Mouse (Mus musculus) gastrocnemius, adult 2 months (tissue): ENCODE measurements around the gene Ttll12. TPM values are rescaled to one million over a fixed set of nuclear protein-coding genes. Genes with fewer than 3 reads are reported as not detected.

ENCODE experiments used
- DNase-seq: peaks from one replicate; pipeline ENCODE4 v3.0.0; 2022
- H3K27ac ChIP-seq: fragments of 200-600 bp; 2 replicates; pipeline ENCODE4 v1.8.1; 2022; ENCODE audit warnings: mild to moderate bottlenecking
- H3K4me3 ChIP-seq: fragments of 200-600 bp; 2 replicates; pipeline ENCODE4 v1.8.1; 2022; ENCODE audit warnings: mild to moderate bottlenecking, moderate library complexity
- CTCF ChIP-seq: fragments of 200-600 bp; IDR thresholded peaks from 2 replicates; pipeline ENCODE4 v1.8.1; 2022; ENCODE audit warnings: antibody characterized with exemption, mild to moderate bottlenecking, moderate library complexity
- intact Hi-C: fragments of 180-260 bp; cut with DNase I; formaldehyde crosslinking; loops from one replicate; pipeline ENCODE4 v1.15.1; 2025
- total RNA-seq, 2 experiments: library from RNA; stranded (reverse); gene quantifications; 2 replicates each; pipeline ENCODE4 v1.2.3; 2021

The Ttll12 gene
- total RNA-seq, 2 experiments from 2014 or later = 3.4 to 4.9 TPM

GRCm38 (mm10) chr15:83546029-83546428 is 48.9 kb downstream of the Ttll12 start:
- Histone ChIP-seq H3K27ac (no peak overlapping the region), H3K4me3 (no peak overlapping the region)
- DNase-seq = no peak
- no peak for TF ChIP-seq CTCF
- intact Hi-C loops = no loop called here

GRCm38 (mm10) chr15:83541647-83542287 is 53.2 kb downstream of the Ttll12 start:
- DNase-seq = peak; percentile 45
- H3K27ac ChIP-seq = peak overlapping the region; percentile 85; the same call in 1 of the 2 replicates
- no peak overlapping the region for H3K4me3 ChIP-seq
- intact Hi-C loops = no loop called here
- TF ChIP-seq CTCF = no peak

DNA sequence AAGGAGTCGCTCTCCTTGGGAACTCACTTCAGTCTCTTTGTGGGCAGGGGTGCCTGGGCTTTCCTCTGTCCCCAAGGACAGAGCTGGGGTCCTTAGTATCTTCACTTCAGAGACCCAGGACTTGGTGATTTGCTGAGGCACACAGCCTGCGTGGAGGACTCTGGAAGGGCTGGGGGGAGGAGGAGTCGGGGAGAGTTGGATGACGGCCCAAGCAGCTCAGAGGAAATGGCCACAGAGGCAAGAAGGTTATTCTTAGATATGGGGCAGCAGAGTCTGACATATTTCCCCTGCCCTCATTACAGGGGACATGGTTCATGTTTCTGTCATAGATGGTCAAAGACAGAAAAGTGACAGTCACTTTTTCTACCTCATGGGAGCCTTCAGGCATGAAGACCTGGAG is 55.1 kb downstream of the Ttll12 start:
- Histone ChIP-seq H3K4me3 (peak overlapping the region; percentile 58), H3K27ac (peak overlapping the region; percentile 85)
- intact Hi-C loops = no loop called here
- peak; percentile 88 for DNase-seq
- no peak for TF ChIP-seq CTCF

GRCm38 (mm10) chr15:83538855-83539254 is 56.1 kb downstream of the Ttll12 start:
- intact Hi-C loops = no loop called here
- TF ChIP-seq CTCF = no peak
- no peak overlapping the region for H3K4me3 ChIP-seq
- no peak for DNase-seq
- peak overlapping the region; percentile 85; the same call in 1 of the 2 replicates for H3K27ac ChIP-seq

- intact Hi-C loops = no loop called here
- peak overlapping the region; percentile 62 for H3K27ac ChIP-seq
- 0 out of 2 replicates have a peak overlapping the region, but pooled peaks have one; percentile 7 for H3K4me3 ChIP-seq
- no peak for TF ChIP-seq CTCF
- no peak for DNase-seq
These were observed 59.1 kb downstream of the Ttll12 start for GRCm38 (mm10) chr15:83535890-83536231.

GRCm38 (mm10) chr15:83534960-83535889 is 59.7 kb downstream of the Ttll12 start:
- no peak for TF ChIP-seq CTCF
- DNase-seq = no peak
- peak overlapping the region; percentile 74 for H3K27ac ChIP-seq

GRCm38 (mm10) chr15:83532606-83533005 is 62.4 kb downstream of the Ttll12 start:
- Histone ChIP-seq H3K4me3 (no peak overlapping the region), H3K27ac (no peak overlapping the region)
- DNase-seq = no peak
- TF ChIP-seq CTCF = no peak
- intact Hi-C loops = no loop called here

More at GRCm38 (mm10) chr15:83534960-83535889, 59.7 kb downstream of the Ttll12 start:
- intact Hi-C loops = no loop called here
- 0 out of 2 replicates have a peak overlapping the region, but pooled peaks have one; percentile 7 for H3K4me3 ChIP-seq

DNA sequence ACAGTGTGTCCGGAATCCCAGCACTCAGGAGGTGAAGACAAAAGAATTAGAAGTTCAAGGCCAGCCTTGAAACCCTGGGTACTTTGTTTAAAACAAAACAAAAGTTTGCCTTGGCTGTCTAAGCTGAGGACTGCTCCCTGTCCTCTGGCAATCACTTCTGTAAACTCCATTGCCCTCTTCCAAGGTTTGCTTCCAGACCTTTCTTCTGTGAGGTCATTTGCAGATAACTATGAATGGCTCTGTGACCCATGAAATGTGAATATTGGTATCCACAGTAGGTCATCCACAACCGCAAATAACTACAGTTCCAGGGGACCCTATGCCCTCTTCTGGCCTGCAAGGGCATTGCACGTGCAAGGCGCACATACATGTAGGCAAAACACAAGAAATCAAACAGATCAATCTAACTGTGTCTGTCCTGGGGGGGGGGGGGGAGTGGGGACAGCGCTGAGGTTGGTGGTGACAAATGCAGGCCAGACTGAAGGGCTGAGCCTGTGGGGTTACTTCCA is 62.9 kb downstream of the Ttll12 start:
- intact Hi-C loops = no loop called here
- peak; percentile 30; the same call in 1 of the 2 replicates for TF ChIP-seq CTCF
- H3K27ac ChIP-seq = no peak overlapping the region; the same call in 1 of the 2 replicates
- no peak overlapping the region for H3K4me3 ChIP-seq
- DNase-seq = no peak

- intact Hi-C loops = no loop called here
- peak; percentile 54 for DNase-seq
- TF ChIP-seq CTCF = no peak
- Histone ChIP-seq H3K27ac (peak overlapping the region; percentile 89), H3K4me3 (peak overlapping the region; percentile 92)
These were observed 64.3 kb downstream of the Ttll12 start for GRCm38 (mm10) chr15:83530688-83531087.

DNA sequence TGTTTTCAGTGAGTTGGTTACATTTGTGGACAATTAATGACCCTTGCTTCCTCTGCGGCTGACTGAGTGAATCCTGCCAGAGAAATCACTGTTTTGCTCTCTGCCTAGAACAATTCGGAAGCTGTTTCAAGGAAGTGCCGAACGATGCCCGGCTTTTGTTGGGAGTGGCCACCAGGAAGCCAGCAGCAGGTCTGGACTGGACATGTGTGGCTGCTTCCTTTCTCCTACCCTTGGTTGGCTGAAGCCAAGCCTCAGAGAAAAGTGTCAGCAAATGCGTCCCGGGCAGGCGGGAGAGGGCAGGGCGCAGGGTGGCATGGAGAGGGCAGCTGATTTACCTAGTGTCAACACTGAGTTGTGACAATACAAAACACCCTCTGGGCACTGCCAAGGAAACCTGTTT is 64.7 kb downstream of the Ttll12 start:
- peak overlapping the region; percentile 89 for H3K27ac ChIP-seq
- peak; percentile 39 for DNase-seq
- no peak for TF ChIP-seq CTCF
- peak overlapping the region; percentile 92 for H3K4me3 ChIP-seq
- intact Hi-C loops = no loop called here

GRCm38 (mm10) chr15:83529765-83530164 is 65.2 kb downstream of the Ttll12 start:
- peak overlapping the region; percentile 92 for H3K4me3 ChIP-seq
- intact Hi-C loops = no loop called here
- peak overlapping the region; percentile 89 for H3K27ac ChIP-seq
- TF ChIP-seq CTCF = no peak
- no peak for DNase-seq

- peak overlapping the region; percentile 89 for H3K27ac ChIP-seq
- peak overlapping the region; percentile 92 for H3K4me3 ChIP-seq
- intact Hi-C loops = no loop called here
- DNase-seq = no peak
- TF ChIP-seq CTCF = no peak
These were observed 66.1 kb downstream of the Ttll12 start for GRCm38 (mm10) chr15:83528892-83529291.

DNA sequence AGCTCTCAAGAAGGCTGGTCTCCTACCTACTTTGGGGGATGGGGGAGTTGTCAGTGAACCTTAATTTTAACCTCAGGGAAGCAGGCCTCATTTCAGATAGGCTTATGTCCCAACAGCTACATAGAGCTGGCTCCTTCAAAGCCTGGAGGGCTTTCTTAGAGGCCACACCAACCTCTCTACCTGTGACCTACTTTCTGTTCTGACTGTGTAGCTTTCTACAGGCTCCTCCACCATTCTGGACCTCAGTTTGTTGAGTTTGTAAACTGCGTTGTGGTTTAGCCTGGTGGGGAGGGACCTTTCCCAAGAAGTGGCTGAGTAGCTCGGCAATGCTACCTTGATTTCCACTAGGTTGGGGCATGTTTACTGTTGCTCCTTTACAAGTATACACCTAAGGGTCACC is 67.2 kb downstream of the Ttll12 start:
- H3K27ac ChIP-seq = peak overlapping the region; percentile 89
- intact Hi-C loops = no loop called here
- TF ChIP-seq CTCF = no peak
- no peak for DNase-seq
- peak overlapping the region; percentile 92 for H3K4me3 ChIP-seq
